Mouse (Mus musculus) splenic B cell, adult 2 months (primary cell): Measurements from ENCODE around the gene H2-Ob.
"Not testable (repeated sequence)": the region's sequence is repeated elsewhere in the genome, so short reads cannot be mapped to it uniquely, and the experiment has no call there.

Source experiments
- DNase-seq: peaks from one replicate; pipeline ENCODE4 v3.0.0-alpha.2; 2011; ENCODE audit warnings: low read depth, low spot score
- H3K27me3 ChIP-seq: 2 replicates; pipeline ENCODE4 v1.6.1; 2012; ENCODE audit warnings: mild to moderate bottlenecking, low read length, moderate library complexity, mixed read lengths; ENCODE audit not compliant: control insufficient read depth, poor library complexity, insufficient read depth, severe bottlenecking
- H3K36me3 ChIP-seq: 2 replicates; pipeline ENCODE4 v1.6.1; 2012; ENCODE audit warnings: mild to moderate bottlenecking, low read length, moderate library complexity, mixed read lengths; ENCODE audit not compliant: control insufficient read depth, poor library complexity, insufficient read depth, severe bottlenecking

H2-Ob gene

GRCm38 (mm10) chr17:34218675-34219074, 20.0 kb upstream of the H2-Ob start:
- no peaks in the 10 kb centered on the region for H3K27me3 ChIP-seq
- peaks cover 21% of the 10 kb centered on the region for H3K36me3 ChIP-seq
- no peak for DNase-seq

DNA sequence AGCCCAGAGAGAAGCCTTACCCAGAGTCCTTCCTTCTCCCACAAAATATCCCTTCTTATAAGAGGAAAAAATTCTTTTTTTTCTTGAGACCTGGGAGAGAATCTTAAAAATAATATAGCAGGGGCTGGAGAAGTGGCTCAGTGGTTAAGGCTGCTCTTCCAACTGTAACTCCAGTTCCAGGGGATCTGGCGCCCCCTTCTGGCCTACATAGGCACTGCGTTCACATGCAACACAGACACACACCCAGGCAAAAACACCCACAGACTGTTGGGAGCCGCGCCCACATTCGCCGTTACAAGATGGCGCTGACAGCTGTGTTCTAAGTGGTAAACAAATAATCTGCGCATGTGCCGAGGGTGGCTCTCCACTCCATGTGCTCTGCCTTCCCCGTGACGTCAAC, 19.6 kb upstream of the H2-Ob start:
- not testable (repeated sequence) for H3K27me3 ChIP-seq
- DNase-seq = peak; percentile 66

DNA sequence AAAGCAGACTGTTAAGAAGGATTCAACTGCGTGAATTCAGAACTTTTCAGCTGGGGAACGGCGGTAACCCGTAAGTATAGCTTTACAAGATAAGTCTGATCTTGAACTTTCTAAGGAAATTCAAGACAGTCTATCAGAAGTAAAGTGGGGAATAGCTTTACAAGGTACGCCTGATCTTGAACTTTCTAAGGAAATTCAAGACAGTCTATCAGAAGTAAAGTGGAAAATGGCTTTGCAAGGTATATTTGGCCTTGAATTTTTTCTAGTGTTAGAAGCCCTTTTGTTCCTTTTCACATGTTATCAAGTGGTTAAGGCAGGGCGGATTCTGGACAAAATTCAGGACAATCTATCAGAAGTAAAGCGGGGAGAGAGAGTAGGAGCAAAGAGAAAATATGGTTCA, 18.9 kb upstream of the H2-Ob start:
- not testable (repeated sequence) for H3K27me3 ChIP-seq, DNase-seq

More for the DNA sequence above, 19.6 kb upstream of the H2-Ob start:
- peaks cover 17% of the 10 kb centered on the region for H3K36me3 ChIP-seq

DNA sequence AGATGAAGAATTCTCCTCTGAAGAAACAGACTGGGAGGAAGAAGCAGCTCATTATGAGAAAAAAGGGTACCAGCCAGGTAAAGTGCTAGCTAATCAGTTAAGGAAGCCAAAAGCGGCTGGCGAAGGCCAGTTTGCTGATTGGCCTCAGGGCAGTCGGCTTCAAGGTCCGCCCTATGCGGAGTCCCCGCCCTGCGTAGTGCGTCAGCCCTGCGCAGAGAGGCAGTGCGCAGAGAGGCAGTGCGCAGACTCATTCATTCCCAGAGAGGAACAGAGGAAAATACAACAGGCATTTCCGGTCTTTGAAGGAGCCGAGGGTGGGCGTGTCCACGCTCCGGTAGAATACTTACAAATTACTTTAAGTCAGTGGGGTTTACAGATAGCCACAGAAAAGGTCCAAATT, 18.3 kb upstream of the H2-Ob start:
- DNase-seq, H3K36me3 ChIP-seq, H3K27me3 ChIP-seq: not testable (repeated sequence)

More for the DNA sequence above, 18.9 kb upstream of the H2-Ob start:
- H3K36me3 ChIP-seq = peaks cover 13% of the 10 kb centered on the region

- H3K36me3 ChIP-seq = no peaks in the 10 kb centered on the region
- no peak for DNase-seq
- H3K27me3 ChIP-seq = no peaks in the 10 kb centered on the region
Measured at GRCm38 (mm10) chr17:34224816-34225215, 13.9 kb upstream of the H2-Ob start.

DNA sequence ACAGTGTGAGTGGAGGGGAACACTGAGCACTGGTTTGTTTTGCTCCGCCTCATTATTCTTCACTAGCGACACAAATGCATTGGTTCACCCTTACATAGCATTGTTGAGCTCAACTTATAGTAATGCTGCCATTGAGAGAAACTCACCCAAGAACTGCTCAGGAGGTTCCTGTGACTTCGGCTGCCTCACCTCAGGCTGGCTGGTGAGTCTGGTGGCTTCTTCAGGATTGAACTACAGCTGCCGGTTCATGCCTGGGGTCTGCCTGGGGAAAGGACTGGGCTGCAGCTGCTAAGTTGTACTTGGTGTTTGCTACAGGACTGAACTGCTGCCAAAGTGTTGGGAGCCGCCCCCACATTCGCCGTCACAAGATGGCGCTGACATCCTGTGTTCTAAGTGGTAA, 13.3 kb upstream of the H2-Ob start:
- DNase-seq = no peak
- Histone ChIP-seq H3K36me3 (no peaks in the 10 kb centered on the region), H3K27me3 (no peaks in the 10 kb centered on the region)

GRCm38 (mm10) chr17:34225911-34226310, 12.8 kb upstream of the H2-Ob start:
- H3K36me3 ChIP-seq, H3K27me3 ChIP-seq, DNase-seq: not testable (repeated sequence)

DNA sequence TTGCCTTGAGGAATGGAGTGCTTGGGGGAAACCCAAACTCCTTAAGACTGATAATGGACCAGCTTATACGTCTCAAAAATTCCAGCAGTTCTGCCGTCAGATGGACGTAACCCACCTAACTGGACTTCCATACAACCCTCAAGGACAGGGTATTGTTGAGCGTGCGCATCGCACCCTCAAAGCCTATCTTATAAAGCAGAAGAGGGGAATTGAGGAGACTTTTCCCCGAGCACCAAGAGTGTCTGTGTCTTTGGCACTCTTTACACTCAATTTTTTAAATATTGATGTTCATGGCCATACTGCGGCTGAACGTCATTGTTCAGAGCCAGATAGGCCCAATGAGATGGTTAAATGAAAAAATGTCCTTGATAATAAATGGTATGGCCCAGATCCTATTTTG, 7.7 kb upstream of the H2-Ob start:
- H3K27me3 ChIP-seq, DNase-seq, H3K36me3 ChIP-seq: not testable (repeated sequence)

DNA sequence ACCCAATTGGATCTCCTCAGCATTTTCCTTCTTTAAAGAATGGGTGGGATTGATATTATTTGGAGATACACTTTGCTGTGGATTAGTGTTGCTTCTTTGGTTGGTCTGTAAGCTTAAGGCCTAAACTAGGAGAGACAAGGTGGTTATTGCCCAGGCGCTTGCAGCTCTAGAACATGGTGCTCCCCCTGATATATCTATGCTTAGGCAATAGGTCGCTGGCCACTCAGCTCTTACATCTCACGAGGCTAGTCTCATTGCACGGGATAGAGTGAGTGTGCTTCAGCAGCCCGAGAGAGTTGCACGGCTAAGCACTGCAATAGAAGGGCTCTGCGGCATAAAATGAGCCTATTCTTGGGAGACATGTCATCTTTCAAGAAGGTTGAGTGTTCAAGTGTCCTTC, 6.7 kb upstream of the H2-Ob start:
- DNase-seq, H3K36me3 ChIP-seq, H3K27me3 ChIP-seq: not testable (repeated sequence)

GRCm38 (mm10) chr17:34234926-34235325, 3.8 kb upstream of the H2-Ob start:
- H3K36me3 ChIP-seq = no peaks in the 10 kb centered on the region
- peak; percentile 97 for DNase-seq
- H3K27me3 ChIP-seq = no peaks in the 10 kb centered on the region

DNA sequence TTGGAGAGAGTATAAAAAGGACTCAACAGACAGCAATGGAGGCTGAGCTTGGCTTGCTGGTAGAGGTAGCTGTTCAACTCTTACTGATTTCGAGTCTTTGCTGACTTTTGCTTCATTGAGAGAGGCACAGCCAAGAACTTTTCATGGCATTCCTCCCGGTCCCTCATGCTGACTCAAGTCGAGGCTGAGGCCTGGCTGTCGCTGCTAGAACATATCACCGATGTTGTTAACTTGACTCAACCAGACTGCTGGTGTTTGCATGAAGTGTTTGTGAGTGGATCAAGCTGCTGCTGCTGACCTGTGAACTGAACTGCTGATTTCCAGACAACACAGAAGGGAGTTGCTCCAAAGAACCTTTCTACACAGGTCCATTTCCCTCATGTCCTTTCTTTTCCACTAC, 2.0 kb upstream of the H2-Ob start:
- DNase-seq = no peak
- H3K36me3 ChIP-seq = peaks cover 8% of the 10 kb centered on the region
- no peaks in the 10 kb centered on the region for H3K27me3 ChIP-seq

- H3K36me3 ChIP-seq = peaks cover 18% of the 10 kb centered on the region
- H3K27me3 ChIP-seq = no peaks in the 10 kb centered on the region
- DNase-seq = no peak
Measured at GRCm38 (mm10) chr17:34237741-34238140, 962 bp upstream of the H2-Ob start.

DNA sequence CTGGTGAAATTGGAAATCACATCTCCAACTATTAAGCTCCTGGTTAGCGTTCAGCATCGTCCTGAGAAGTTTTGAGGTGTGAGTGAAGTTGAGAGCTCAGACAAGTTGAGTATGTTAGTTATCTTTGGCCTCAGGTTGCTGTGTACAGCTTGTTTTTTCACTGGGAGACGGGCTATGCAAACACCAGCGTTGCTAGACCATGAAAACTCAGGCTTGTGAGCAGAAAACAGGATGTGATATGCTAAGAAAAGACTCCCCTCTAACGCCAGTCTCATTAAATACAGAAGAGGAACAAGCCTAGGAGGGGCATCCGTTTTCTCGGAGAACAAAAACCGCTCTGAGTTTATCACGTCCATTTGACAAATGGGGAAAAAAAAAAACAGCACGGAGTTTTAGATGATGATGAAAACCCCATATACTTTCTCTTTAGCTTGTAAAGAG, 918 bp downstream of the H2-Ob start:
- Histone ChIP-seq H3K27me3 (no peaks in the 10 kb centered on the region), H3K36me3 (peaks cover 25% of the 10 kb centered on the region)

DNA sequence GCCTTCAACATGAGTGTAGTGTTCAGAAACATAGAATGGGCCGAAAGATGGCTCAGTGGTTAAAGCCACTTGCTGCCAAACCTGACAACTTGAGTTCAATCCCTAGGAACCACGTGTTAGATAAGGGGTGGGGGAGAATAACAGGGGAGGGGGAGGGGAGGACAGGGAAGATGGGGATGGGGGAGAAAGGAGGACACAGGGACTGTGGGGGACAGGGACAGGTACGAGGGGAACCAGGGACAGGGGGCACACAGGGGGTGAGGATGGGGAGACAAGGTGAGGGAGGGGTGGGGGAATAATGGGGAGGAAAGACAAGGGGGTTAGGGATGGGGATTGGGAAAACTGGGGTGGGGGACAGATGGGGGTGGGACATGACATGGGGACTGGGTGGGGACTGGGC, 1.7 kb downstream of the H2-Ob start:
- Histone ChIP-seq H3K27me3 (no peaks in the 10 kb centered on the region), H3K36me3 (peaks cover 26% of the 10 kb centered on the region)
- DNase-seq = no peak

More for the DNA sequence above, 918 bp downstream of the H2-Ob start:
- DNase-seq = peak; percentile 96

DNA sequence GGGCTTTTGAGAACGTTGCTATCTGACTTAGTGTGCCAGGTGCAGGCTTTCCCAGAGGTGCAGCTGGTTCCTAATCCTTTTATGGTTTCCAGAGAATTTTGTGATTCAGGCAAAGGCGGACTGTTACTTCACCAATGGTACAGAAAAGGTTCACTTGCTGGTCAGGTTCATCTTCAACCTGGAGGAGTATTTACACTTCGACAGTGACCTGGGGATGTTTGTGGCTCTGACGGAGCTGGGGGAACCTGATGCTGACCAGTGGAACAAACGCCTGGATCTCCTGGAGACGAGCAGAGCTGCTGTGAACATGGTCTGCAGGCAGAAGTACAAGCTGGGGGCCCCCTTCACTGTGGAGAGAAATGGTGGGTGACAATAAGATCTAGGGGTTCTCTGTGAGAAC, 2.2 kb downstream of the H2-Ob start:
- Histone ChIP-seq H3K27me3 (no peaks in the 10 kb centered on the region), H3K36me3 (peaks cover 26% of the 10 kb centered on the region)
- no peak for DNase-seq

GRCm38 (mm10) chr17:34244656-34245055, 6.0 kb downstream of the H2-Ob start:
- DNase-seq = no peak
- H3K27me3 ChIP-seq = no peaks in the 10 kb centered on the region

More at GRCm38 (mm10) chr17:34244656-34245055, 6.0 kb downstream of the H2-Ob start:
- H3K36me3 ChIP-seq = peaks cover 26% of the 10 kb centered on the region
